Mouse (Mus musculus) hindbrain, postnatal 0 days (tissue): ENCODE results near the gene Ppp1r21. TPM values are rescaled to one million over a fixed set of nuclear protein-coding genes. Genes with fewer than 3 reads are reported as not detected.

Source experiments
- ATAC-seq: fragments of 200-750 bp; cut with Nextera tagmentation; 2 replicates; pipeline ENCODE4 v1.8.0; 2017; ENCODE audit warnings: mild to moderate bottlenecking, moderate TSS enrichment, moderate library complexity
- DNase-seq: peaks from one replicate; pipeline ENCODE4 v3.0.0-alpha.2; 2015; ENCODE audit warnings: low spot score
- H3K27ac ChIP-seq: fragments of 300-500 bp; sonication (generic); 2 replicates; pipeline ENCODE4 v1.5.1; 2014; ENCODE audit warnings: mild to moderate bottlenecking
- H3K27me3 ChIP-seq: fragments of 300-500 bp; sonication (generic); 2 replicates; pipeline ENCODE4 v1.6.1; 2014; ENCODE audit warnings: low read length, mixed read lengths; ENCODE audit not compliant: insufficient read depth
- H3K36me3 ChIP-seq: fragments of 300-500 bp; sonication (generic); 2 replicates; pipeline ENCODE4 v1.6.1; 2014; ENCODE audit warnings: low read length, mixed read lengths; ENCODE audit not compliant: insufficient read depth
- H3K4me1 ChIP-seq: fragments of 300-500 bp; sonication (generic); 2 replicates; pipeline ENCODE4 v1.6.1; 2014; ENCODE audit warnings: antibody characterized with exemption, low read length, mixed read lengths; ENCODE audit not compliant: insufficient read depth
- H3K4me2 ChIP-seq: fragments of 300-500 bp; sonication (generic); 2 replicates; pipeline ENCODE4 v1.6.1; 2014; ENCODE audit warnings: low read depth, mild to moderate bottlenecking, low read length, moderate library complexity, mixed read lengths
- H3K4me3 ChIP-seq: fragments of 300-500 bp; sonication (generic); 2 replicates; pipeline ENCODE4 v1.5.1; 2014; ENCODE audit warnings: low read length
- H3K9ac ChIP-seq: fragments of 300-500 bp; sonication (generic); replicated peaks from 2 replicates; pipeline ENCODE4 v1.6.1; 2014; ENCODE audit warnings: mild to moderate bottlenecking, low read length, moderate library complexity, mixed read lengths
- H3K9me3 ChIP-seq: fragments of 300-500 bp; sonication (generic); 2 replicates; pipeline ENCODE4 v1.6.1; 2016; ENCODE audit warnings: low read length, mixed read lengths
- CTCF ChIP-seq: IDR thresholded peaks from 2 replicates; pipeline ENCODE4 v1.5.1; 2016; ENCODE audit warnings: antibody characterized with exemption, control low read depth, low read depth
- WGBS: fragments of 180-500 bp; shearing (Covaris S2); extraction: QIAGEN DNeasy Blood & Tissue Kit; methylation state at CpG from one replicate; pipeline ENCODE4 v1.1.7; 2014; 5-methylcytosine and 5-hydroxymethylcytosine counted together
- polyA plus RNA-seq: library from polyadenylated mRNA; unstranded; fragments of >200 nt; fragmentation: Nextera tagmentation; extraction: Ambion mirVana; gene quantifications from 2 replicates; pipeline ENCODE4 v1.2.1, GENCODE M21; 2015
- total RNA-seq: library from RNA; depleted of rRNA; stranded (reverse); fragments of >200 nt; gene quantifications from 2 replicates; pipeline ENCODE4 v1.2.3, GENCODE M21; 2014

Ppp1r21 gene
- total and polyA plus RNA-seq, 2 experiments from 2014 or later: 32.2 to 43.7 TPM

DNA sequence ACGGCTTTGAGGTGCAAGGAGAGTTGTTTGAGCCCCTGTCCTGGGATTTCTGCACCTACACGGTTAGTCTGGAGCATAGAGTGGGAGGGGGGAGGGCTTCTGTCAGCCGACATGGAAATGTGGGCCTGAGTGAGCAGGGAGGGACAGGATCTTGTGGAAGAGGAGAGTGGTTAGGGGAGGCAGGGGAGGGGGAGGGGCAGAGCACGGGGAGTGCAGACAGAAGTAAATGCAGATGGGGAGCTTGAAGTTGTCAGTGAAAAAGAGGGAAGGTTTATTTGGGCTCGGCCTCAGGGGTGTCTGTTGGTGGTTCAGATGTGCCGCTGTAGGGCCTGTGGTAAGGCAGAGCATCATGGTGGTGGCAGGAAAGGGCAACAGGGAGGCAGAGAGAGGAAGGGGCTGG is 22.6 kb downstream of the Ppp1r21 start:
- no peak for ATAC-seq
- Histone ChIP-seq H3K4me3 (no peak overlapping the region), H3K27ac (no peak overlapping the region), H3K4me1 (no peaks in the 10 kb centered on the region), H3K9ac (no peak overlapping the region), H3K27me3 (no peaks in the 10 kb centered on the region), H3K4me2 (no peak overlapping the region), H3K36me3 (peaks cover 27% of the 10 kb centered on the region; the same call in 1 of the 2 replicates), H3K9me3 (no peaks in the 10 kb centered on the region)
- 34% methylated on average over 6 of the region's 6 CpGs for WGBS
- TF ChIP-seq CTCF: no peak
- DNase-seq: no peak

GRCm38 (mm10) chr17:88553001-88553449 is 23.1 kb downstream of the Ppp1r21 start:
- DNase-seq: no peak
- 59% methylated on average over 8 of the region's 8 CpGs for WGBS
- Histone ChIP-seq H3K36me3 (peaks cover 25% of the 10 kb centered on the region; the same call in 1 of the 2 replicates), H3K9me3 (no peaks in the 10 kb centered on the region), H3K27ac (no peak overlapping the region), H3K4me1 (no peaks in the 10 kb centered on the region), H3K4me2 (no peak overlapping the region), H3K27me3 (no peaks in the 10 kb centered on the region), H3K9ac (no peak overlapping the region), H3K4me3 (no peak overlapping the region)
- no peak for TF ChIP-seq CTCF
- no peak for ATAC-seq

- DNase-seq (no peak), ATAC-seq (no peak)
- H3K27me3 ChIP-seq: no peaks in the 10 kb centered on the region
- no peak overlapping the region for H3K9ac ChIP-seq
- no peak for TF ChIP-seq CTCF
- no peaks in the 10 kb centered on the region for H3K9me3 ChIP-seq
- WGBS: 92% methylated on average over 11 of the region's 11 CpGs
- peaks cover 25% of the 10 kb centered on the region; the same call in 1 of the 2 replicates for H3K36me3 ChIP-seq
- no peak overlapping the region for H3K27ac ChIP-seq
- H3K4me2 ChIP-seq: no peak overlapping the region
- no peak overlapping the region for H3K4me3 ChIP-seq
- no peaks in the 10 kb centered on the region for H3K4me1 ChIP-seq
These were observed 23.7 kb downstream of the Ppp1r21 start for GRCm38 (mm10) chr17:88553473-88554087.

DNA sequence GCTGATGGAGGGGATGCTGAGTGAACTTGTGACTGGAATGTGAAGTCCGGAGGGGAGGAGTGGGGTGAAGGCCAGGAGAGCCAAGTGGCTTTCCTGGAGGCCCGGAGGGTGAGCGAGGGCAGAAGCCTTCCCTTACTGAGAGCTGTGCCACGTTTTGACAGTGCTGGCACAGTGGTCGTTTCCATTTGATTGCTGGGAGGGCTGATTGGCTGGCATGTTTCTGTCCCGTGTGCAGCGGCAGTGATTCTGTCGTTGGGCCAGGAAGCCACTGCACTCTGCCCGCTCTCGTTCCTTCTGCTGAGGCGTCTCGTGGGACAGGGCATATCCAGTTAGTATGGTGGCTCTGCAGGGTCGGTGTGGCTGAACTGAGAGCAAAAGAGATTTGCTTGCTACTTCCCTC is 26.3 kb downstream of the Ppp1r21 start:
- Histone ChIP-seq H3K36me3 (peaks cover 16% of the 10 kb centered on the region; the same call in 1 of the 2 replicates), H3K27me3 (no peaks in the 10 kb centered on the region), H3K4me2 (no peak overlapping the region), H3K9ac (no peak overlapping the region), H3K4me3 (no peak overlapping the region), H3K9me3 (no peaks in the 10 kb centered on the region), H3K4me1 (no peaks in the 10 kb centered on the region), H3K27ac (no peak overlapping the region)
- 56% methylated on average over 13 of the region's 13 CpGs for whole genome bisulfite sequencing
- peak; percentile 45 for ATAC-seq
- peak; percentile 53 for DNase-seq
- no peak for TF ChIP-seq CTCF

- no peak for DNase-seq
- ATAC-seq: peak; percentile 24; the same call in 1 of the 2 replicates
- Histone ChIP-seq H3K4me1 (no peaks in the 10 kb centered on the region), H3K9ac (no peak overlapping the region), H3K27ac (no peak overlapping the region), H3K27me3 (no peaks in the 10 kb centered on the region), H3K4me2 (no peak overlapping the region), H3K9me3 (no peaks in the 10 kb centered on the region), H3K36me3 (peaks cover 16% of the 10 kb centered on the region; the same call in 1 of the 2 replicates), H3K4me3 (no peak overlapping the region)
- 82% methylated on average over 4 of the region's 4 CpGs for WGBS
- TF ChIP-seq CTCF: no peak
These were observed 26.8 kb downstream of the Ppp1r21 start for GRCm38 (mm10) chr17:88556688-88557087.

DNA sequence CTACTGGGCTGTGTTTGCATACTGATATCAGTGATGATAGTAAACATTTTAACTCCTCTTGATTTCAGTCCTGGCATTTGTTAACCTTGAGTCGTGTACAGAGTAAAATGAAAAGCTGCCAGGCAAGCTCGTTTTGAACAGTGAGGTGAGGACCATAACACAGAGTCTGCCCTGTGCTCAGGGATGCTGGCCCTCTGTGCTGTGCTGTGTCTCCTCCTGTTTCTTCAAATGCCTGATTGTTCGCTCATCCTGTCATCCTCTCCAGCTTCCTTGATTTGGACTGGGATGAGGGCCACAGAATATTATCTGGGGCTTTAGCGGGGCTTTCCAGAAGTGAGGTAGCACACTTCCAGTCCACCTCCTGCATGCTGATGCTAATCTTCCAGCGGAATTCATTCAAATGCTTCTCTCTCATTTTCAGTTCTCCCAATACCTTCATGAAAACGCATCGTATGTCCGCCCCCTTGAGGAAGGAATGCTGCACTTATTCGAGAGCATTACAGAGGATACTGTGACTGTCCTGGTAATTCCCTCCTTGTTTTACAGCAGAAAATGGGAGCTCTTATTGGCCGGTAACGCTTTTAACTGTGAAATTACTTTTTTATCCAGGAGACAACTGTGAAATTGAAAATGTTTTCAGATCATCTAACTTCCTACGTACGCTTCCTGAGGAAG is 28.4 kb downstream of the Ppp1r21 start:
- Histone ChIP-seq H3K4me2 (no peak overlapping the region), H3K4me3 (no peak overlapping the region), H3K4me1 (no peaks in the 10 kb centered on the region), H3K9ac (no peak overlapping the region), H3K9me3 (no peaks in the 10 kb centered on the region), H3K27me3 (no peaks in the 10 kb centered on the region), H3K36me3 (peaks cover 16% of the 10 kb centered on the region; the same call in 1 of the 2 replicates), H3K27ac (no peak overlapping the region; the same call in 1 of the 2 replicates)
- ATAC-seq (peak; percentile 85), DNase-seq (peak; percentile 90)
- 27% methylated on average over 13 of the region's 13 CpGs for whole genome bisulfite sequencing
- peak; percentile 92 for TF ChIP-seq CTCF

GRCm38 (mm10) chr17:88563611-88564010 is 33.7 kb downstream of the Ppp1r21 start:
- no peaks in the 10 kb centered on the region for H3K4me1 ChIP-seq
- H3K4me3 ChIP-seq: no peak overlapping the region
- TF ChIP-seq CTCF: no peak
- ATAC-seq (no peak), DNase-seq (no peak)
- H3K27me3 ChIP-seq: no peaks in the 10 kb centered on the region
- no peak overlapping the region for H3K9ac ChIP-seq
- 86% methylated on average over 3 of the region's 3 CpGs for WGBS
- no peaks in the 10 kb centered on the region for H3K9me3 ChIP-seq
- H3K4me2 ChIP-seq: no peak overlapping the region
- peaks cover 12% of the 10 kb centered on the region for H3K36me3 ChIP-seq
- no peak overlapping the region for H3K27ac ChIP-seq
